Mouse (Mus musculus) urinary bladder, adult 2 months (tissue): ENCODE results near the gene Arhgap8. TPM values are rescaled to one million over a fixed set of nuclear protein-coding genes. Genes with fewer than 3 reads are reported as not detected.
A peak's percentile ranks its signal among the peaks of the same experiment; 100 is the strongest.
"Not testable (repeated sequence)": the region's sequence is repeated elsewhere in the genome, so short reads cannot be mapped to it uniquely, and the experiment has no call there.

Experiments
- DNase-seq: peaks from one replicate; pipeline ENCODE4 v3.0.0; 2022; ENCODE audit warnings: low spot score
- polyA plus RNA-seq: library from polyadenylated mRNA; depleted of rRNA; stranded (reverse); fragments of >200 nt; gene quantifications from 2 replicates; pipeline ENCODE4 v1.2.3, GENCODE M21; 2012

Arhgap8 gene
- polyA plus RNA-seq, 1 experiment = 5.0 TPM

GRCm38 (mm10) chr15:84732425-84732749, 12.5 kb downstream of the Arhgap8 start:
- no peak for DNase-seq

GRCm38 (mm10) chr15:84736346-84736993, 16.6 kb downstream of the Arhgap8 start:
- no peak for DNase-seq

- DNase-seq = no peak
These were observed 17.1 kb downstream of the Arhgap8 start for GRCm38 (mm10) chr15:84736994-84737346.

- DNase-seq = no peak
These were observed 18.4 kb downstream of the Arhgap8 start for GRCm38 (mm10) chr15:84738246-84738645.

GRCm38 (mm10) chr15:84741573-84741972, 21.7 kb downstream of the Arhgap8 start:
- DNase-seq = no peak

- no peak for DNase-seq
These were observed 23.5 kb downstream of the Arhgap8 start for GRCm38 (mm10) chr15:84743347-84743746.

- no peak for DNase-seq
These were observed 24.5 kb downstream of the Arhgap8 start for GRCm38 (mm10) chr15:84744308-84744707.

- no peak for DNase-seq
These were observed 26.0 kb downstream of the Arhgap8 start for GRCm38 (mm10) chr15:84745831-84746230.

- peak; percentile 42 for DNase-seq
These were observed 35.1 kb downstream of the Arhgap8 start for GRCm38 (mm10) chr15:84754987-84755386.

- no peak for DNase-seq
These were observed 36.6 kb downstream of the Arhgap8 start for GRCm38 (mm10) chr15:84756426-84756825.

- no peak for DNase-seq
These were observed 38.6 kb downstream of the Arhgap8 start for GRCm38 (mm10) chr15:84758493-84758892.

- no peak for DNase-seq
These were observed 43.0 kb downstream of the Arhgap8 start for GRCm38 (mm10) chr15:84762712-84763422.

GRCm38 (mm10) chr15:84763423-84763812, 43.6 kb downstream of the Arhgap8 start:
- no peak for DNase-seq

GRCm38 (mm10) chr15:84766621-84767020, 46.8 kb downstream of the Arhgap8 start:
- DNase-seq = no peak

- not testable (repeated sequence) for DNase-seq
These were observed 48.7 kb downstream of the Arhgap8 start for GRCm38 (mm10) chr15:84768531-84768930.

GRCm38 (mm10) chr15:84769641-84770341, 49.9 kb downstream of the Arhgap8 start:
- no peak for DNase-seq

GRCm38 (mm10) chr15:84772191-84773111, 52.6 kb downstream of the Arhgap8 start:
- DNase-seq = no peak

- no peak for DNase-seq
These were observed 55.7 kb downstream of the Arhgap8 start for GRCm38 (mm10) chr15:84775421-84776174.

- no peak for DNase-seq
These were observed 58.7 kb downstream of the Arhgap8 start for GRCm38 (mm10) chr15:84778587-84778986.

GRCm38 (mm10) chr15:84784812-84785211, 65.0 kb downstream of the Arhgap8 start:
- DNase-seq = no peak

GRCm38 (mm10) chr15:84787161-84787560, 67.3 kb downstream of the Arhgap8 start:
- DNase-seq = no peak
